Mouse (Mus musculus) embryo, embryonic 10.5 days (tissue): ENCODE measurements at regions not wholly inside any gene's neighbourhood (a gene's known extent, or its start where the extent isn't known, plus 50 kb on each side); places are given as distances from the start of the nearest gene placed in this dataset.
A peak's percentile ranks its signal among the peaks of the same experiment; 100 is the strongest.

ENCODE experiments used
- DNase-seq: peaks from one replicate; pipeline ENCODE4 v3.0.0-alpha.2; 2015; ENCODE audit warnings: low spot score

DNA sequence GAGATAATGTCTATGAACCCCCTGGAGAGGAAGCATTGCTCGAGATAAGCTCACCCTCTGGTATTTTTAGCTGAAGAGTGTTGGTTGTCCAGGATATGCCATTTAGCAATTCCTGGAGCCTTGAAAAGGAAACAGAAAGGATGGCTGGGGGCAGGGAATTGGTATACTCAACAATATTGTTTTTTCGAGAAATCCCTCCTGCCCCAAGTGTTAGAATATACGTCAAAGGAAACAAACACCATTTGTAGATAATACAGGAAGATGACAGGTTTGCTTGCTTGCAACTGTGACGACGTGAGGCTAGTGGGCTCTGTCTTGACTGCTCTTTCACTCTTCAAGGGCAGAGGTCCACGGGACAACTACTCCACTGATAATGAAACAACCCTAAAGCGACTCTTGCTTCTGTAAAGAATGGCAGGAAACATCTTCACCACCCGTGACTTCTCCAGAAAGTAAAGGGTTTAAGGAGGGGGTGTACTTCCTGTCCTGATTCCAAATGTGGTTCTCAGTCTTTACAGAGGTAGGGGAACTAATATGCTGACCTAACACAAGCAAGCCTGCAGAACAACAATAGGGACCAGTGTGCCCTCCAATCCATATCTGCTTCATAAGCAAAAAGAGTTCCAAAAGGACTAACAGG lies 270.3 kb downstream of the Ets1 start:
- DNase-seq = no peak

DNA sequence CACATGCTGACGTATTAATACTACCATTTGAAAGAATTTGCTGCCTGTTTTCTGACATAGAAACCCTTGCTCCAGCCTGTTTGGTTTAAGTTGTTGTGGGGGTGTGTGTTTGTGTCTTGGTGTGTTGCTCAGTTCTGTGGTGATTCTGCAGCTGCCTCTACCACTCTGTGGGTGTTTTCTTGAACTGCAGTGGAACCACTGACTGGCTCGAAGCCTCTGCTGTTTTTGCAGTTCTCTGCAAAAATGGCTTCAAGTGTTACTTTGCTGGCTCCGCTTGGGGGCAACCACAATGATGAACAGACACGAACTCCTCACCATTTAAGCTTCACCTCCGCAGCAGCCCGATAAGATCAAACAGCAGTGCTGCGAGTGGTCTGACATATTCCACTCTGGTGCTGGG lies 274.6 kb downstream of the Ets1 start:
- DNase-seq = no peak

- DNase-seq = no peak
These were observed 279.6 kb downstream of the Ets1 start for GRCm38 (mm10) chr9:32915633-32916032.

- no peak for DNase-seq
These were observed 280.7 kb downstream of the Ets1 start for GRCm38 (mm10) chr9:32916731-32917130.

DNA sequence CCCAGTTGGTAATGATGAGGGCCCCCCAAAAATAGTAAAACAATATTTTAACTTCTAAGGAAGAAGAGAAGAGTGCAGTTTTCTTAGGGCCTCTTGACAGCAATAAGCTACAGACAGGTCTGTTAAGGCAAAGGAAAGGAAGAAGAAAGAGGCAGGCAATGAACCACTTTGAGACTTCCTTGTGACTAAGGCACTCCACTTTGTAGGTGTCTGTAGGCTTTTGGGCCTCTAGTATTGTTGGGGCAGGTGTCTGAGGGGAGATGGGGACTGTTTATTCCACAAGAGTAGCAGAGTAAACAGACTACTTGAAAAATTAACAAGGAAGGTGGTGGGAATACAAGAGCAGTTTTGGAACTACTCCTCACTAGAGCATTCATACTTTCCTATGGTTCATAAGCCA lies 287.9 kb downstream of the Ets1 start:
- DNase-seq = no peak

DNA sequence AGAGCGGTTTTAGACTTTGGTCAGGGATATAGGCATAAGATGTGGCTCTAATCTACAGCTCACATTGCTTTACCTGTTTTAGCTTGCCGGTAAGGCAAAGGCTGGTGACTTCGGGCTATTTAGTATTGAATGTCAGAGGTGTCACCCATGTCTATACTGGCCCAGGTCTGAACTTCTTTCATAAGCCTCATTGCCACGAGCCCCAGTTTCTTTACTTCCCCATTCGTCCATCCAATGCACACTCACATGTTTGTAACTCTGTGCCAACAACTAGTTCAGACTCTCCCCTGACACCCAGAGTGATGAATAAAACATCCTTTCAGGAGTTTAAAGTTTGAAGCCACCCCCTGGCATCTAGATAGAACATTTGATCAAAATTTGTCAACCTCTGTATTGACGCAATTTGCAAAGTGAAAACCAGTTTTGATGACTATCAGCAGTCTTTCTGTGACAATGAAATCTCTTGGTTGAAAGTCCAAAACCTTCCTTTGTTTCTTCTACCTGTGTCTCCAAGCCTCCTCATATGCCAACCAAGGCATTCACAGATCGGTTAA lies 288.4 kb downstream of the Ets1 start:
- no peak for DNase-seq

- DNase-seq = no peak
These were observed 289.0 kb downstream of the Ets1 start for GRCm38 (mm10) chr9:32925036-32925435.

DNA sequence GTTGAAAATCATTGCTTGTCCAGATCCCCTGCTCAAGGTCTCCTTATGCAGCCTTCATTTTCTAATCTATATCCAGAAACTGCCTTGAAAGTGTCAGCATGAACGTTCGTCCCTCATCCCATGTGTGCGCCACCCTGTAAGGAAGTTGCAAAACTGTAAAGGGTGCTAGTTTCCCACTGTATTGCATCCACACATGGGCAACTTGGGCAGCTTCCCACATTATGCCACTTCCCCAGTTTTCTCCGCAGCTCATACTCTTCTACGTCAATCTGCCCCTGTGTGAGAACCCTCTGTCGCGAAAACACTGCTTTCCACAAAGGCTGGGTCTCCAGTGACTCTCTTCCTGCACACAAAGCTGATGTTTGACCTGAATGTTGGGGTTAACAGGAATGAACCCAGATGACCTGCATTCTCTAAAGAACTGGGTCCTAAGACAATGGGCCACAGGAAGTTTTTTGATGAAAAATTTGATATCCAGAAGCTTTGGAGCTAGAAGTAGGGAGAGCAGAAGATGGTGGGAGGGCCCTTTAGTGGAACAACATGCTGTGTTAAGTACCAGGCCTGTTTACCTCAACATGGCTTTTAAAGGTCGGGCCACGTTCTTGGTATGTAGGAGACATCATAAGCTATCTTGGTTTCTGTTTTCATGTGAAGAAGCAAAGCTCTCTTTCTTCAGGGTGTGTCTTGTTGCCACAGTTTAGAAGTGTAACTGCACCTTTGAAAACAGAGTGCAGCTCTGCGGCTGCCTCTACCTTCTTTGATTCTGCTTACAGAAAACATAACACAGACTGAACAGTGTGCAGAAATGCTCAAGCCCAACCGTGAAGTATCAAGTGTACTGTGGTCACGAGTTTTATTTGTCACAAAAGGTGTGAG lies 289.9 kb downstream of the Ets1 start:
- no peak for DNase-seq

- DNase-seq = no peak
These were observed 291.6 kb downstream of the Ets1 start for GRCm38 (mm10) chr9:32927656-32928055.

DNA sequence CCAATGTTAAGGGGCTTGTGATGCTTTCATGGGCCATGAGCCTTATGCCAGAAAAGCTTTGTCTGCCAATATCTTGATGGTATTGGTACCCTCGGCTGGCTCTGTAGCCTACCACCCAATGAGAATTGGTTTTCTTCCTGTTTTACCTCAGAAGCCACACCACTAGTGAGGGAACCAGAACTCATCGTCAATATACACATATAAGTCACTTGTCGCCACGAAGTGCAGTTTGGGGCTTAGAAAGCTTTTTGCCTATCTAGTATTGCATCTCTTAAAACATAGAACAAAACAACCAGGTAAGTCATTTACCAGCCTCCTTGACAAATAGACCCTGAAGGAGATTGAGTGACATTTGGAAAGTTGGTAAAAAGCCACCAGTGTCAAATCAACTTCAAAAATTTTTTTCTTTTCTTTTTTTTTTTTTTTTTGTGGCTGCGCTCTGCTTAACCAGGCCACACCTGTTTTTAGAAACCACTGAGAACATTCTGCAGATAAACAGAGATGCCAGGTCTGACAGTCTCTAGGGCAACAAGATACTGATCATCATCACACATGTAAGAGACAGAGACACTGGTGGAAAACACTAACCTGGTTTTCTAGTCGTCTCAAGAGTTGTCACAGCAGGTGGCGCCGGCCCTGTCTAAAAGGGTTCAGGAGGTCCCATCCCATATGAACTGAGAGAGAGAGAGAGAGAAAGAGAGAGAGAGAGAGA lies 292.4 kb downstream of the Ets1 start:
- DNase-seq = no peak

GRCm38 (mm10) chr9:32929331-32929730 lies 293.3 kb downstream of the Ets1 start:
- DNase-seq = no peak

- no peak for DNase-seq
These were observed 293.8 kb downstream of the Ets1 start for GRCm38 (mm10) chr9:32929826-32930225.

DNA sequence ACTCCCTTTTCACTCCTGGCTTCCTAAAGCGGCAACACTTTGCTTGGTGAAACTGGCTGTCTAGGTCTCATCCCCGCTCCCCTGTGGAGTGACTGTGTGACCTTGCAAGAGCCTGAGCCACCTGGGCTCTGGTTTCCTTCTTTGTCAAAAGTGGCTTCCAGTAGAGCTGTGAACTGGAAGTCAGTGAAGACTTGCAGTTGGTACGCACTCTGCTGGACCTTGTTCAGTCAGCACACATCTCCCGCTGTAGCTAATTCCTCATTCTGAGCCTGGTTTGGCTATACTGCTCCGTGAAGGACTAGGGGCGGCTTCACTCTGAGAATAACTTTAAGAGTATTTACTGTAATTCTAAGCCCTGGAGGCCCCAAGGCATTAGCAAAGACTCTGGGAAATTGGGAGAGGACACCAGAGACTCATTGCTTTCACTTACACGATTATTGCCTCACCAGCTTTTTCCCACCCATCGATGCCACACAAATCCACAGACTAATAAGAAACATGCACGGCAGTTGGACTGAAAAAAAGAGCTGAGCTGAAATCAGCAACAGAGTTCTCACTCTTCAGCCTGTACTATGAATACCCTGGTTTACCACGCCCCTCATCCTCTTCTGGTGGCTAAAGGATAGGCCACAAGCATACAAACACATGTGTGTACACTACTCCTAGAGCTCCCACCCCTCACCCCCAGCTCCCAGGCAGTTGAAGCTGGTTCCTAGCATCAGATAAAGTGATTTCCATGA lies 295.4 kb downstream of the Ets1 start:
- no peak for DNase-seq

- no peak for DNase-seq
These were observed 297.4 kb downstream of the Ets1 start for GRCm38 (mm10) chr9:32933237-32934071.

DNA sequence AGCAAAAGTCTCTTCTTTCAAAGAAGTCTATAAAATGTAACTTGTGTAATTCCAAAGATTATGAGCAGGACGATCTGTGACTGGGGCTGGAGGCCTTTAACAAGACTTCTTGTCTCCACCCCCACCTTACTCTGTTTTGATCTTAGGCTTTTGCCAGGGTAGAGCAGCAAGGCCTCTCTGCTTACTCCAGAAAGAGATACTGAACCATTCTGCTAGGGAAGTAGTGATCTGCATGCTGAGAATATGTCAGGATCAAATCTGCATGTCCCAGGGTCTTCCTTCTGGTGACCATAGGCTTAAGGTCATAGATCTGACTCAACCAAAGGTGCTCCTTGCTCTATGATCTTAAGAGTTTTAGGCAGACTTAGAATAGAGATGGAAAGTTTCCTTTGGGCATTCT lies 298.4 kb downstream of the Ets1 start:
- no peak for DNase-seq

GRCm38 (mm10) chr9:32936462-32936861 lies 300.4 kb downstream of the Ets1 start:
- DNase-seq = peak; percentile 72

GRCm38 (mm10) chr9:32937391-32937790 lies 301.4 kb downstream of the Ets1 start:
- DNase-seq = no peak

DNA sequence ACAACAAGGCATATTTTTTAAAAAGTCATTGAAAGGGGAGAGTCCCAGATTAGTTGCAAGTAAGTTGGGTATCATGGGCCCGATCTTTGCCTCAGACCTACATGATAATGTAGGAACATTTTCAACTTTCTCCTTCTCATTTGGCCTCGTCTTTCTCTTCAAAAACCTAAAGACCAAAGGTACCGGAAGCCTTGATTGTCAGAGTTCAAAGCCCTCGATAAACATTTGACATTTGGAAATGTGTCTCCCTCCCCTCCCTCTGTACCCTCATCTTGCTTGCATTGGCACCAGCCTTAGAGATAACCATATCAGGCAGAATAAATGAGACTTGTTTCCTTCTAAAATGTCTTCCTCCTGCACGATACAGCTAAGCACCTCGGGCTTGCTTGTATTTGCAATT lies 302.8 kb downstream of the Ets1 start:
- DNase-seq = no peak

- DNase-seq = no peak
These were observed 303.6 kb downstream of the Ets1 start for GRCm38 (mm10) chr9:32939626-32940025.

DNA sequence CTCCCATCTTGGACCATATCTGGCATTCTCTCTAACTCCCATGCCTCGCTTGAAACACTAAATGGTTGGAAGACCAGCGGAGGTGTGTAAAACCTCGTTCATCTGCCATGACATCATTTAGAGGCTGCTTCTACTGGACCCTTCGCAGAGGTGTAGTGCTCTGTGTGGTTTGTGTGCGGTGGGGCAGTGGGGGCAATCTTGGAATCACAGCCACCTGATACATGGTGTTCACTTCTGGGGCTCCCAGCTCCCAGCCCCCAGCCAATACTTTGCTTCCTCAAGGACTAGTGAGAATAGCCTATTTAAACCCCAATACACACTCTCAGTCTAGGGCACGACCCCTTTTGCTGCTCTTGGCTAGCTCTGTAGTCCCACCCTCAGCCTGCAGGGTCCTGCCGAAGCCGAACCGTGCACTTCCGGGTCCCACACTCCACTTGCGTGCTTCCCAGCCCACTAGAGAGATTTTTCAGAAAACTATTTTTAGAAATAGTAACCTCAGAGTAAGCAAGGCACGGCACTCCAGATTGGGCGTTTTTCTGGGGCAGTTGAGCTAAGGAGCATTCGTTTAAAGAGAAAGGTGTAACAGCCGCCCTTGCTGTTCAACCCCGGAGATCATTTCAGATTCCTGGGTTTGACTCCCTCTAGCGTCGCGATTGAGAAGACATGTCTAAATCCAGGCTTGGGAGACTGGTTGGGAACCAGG lies 304.2 kb downstream of the Ets1 start:
- peak; percentile 95 for DNase-seq
